Mouse (Mus musculus) MEL (cell line): Measurements from ENCODE around the gene Galp. TPM values are rescaled to one million over a fixed set of nuclear protein-coding genes. Genes with fewer than 3 reads are reported as not detected.

ENCODE experiments used
- DNase-seq: peaks from one replicate; pipeline ENCODE4 v3.0.0; 2011; ENCODE audit warnings: low read depth, low spot score
- H3K27ac ChIP-seq: 2 replicates; pipeline ENCODE4 v1.5.1; 2012; ENCODE audit warnings: low read depth, mild to moderate bottlenecking, control low read depth, low read length, moderate library complexity; ENCODE audit not compliant: control insufficient read depth
- H3K27me3 ChIP-seq, 2 experiments: fragments of 150-350 bp in 1 of 2; sonication (generic) in 1 of 2; 2 replicates each; pipeline ENCODE4 v1.6.1; 2012; ENCODE audit warnings: low read length in 2 of 2, mild to moderate bottlenecking in 2 of 2, improper control_type of control experiment in 1 of 2, moderate library complexity in 1 of 2; ENCODE audit not compliant: insufficient read depth in 2 of 2, control insufficient read depth in 1 of 2
- H3K36me3 ChIP-seq, 2 experiments: 2 replicates each; pipeline ENCODE4 v1.6.1; 2012 to 2014; ENCODE audit warnings: low read length in 2 of 2, improper control_type of control experiment in 1 of 2, inconsistent platforms in 1 of 2, mild to moderate bottlenecking in 1 of 2; ENCODE audit not compliant: insufficient read depth in 2 of 2, control insufficient read depth in 1 of 2
- H3K4me1 ChIP-seq, 2 experiments: fragments of 150-350 bp in 1 of 2; sonication (generic) in 1 of 2; 2 replicates each; pipeline ENCODE4 v1.6.1; 2012; ENCODE audit warnings: low read length in 2 of 2, improper control_type of control experiment in 1 of 2, mild to moderate bottlenecking in 1 of 2; ENCODE audit not compliant: insufficient read depth in 2 of 2, control insufficient read depth in 1 of 2
- H3K4me3 ChIP-seq, 2 experiments: fragments of 150-350 bp in 1 of 2; sonication (generic) in 1 of 2; 2 replicates each; pipeline ENCODE4 v1.5.1; 2012; ENCODE audit warnings: low read depth in 2 of 2, low read length in 2 of 2, mild to moderate bottlenecking in 2 of 2, moderate library complexity in 2 of 2, control low read depth in 1 of 2, improper control_type of control experiment in 1 of 2; ENCODE audit not compliant: control insufficient read depth in 1 of 2, insufficient read depth in 1 of 2
- H3K79me2 ChIP-seq: 2 replicates; pipeline ENCODE4 v1.6.1; 2012; ENCODE audit warnings: mild to moderate bottlenecking, low read length, moderate library complexity; ENCODE audit not compliant: control insufficient read depth, poor library complexity, insufficient read depth
- H3K9ac ChIP-seq: 2 replicates; pipeline ENCODE4 v1.6.1; 2012; ENCODE audit warnings: low read depth, mild to moderate bottlenecking, control low read depth, low read length, moderate library complexity; ENCODE audit not compliant: control insufficient read depth, poor library complexity, severe bottlenecking
- H3K9me3 ChIP-seq: fragments of 150-350 bp; sonication (generic); replicated peaks from 2 replicates; pipeline ENCODE4 v1.6.1; 2012; ENCODE audit warnings: mild to moderate bottlenecking, low read length, improper control_type of control experiment, moderate library complexity; ENCODE audit not compliant: insufficient read depth
- BHLHE40 ChIP-seq: IDR thresholded peaks from 2 replicates; pipeline ENCODE4 v1.6.1; 2012; ENCODE audit warnings: low read depth, mild to moderate bottlenecking, inconsistent platforms, low read length, improper control_type of control experiment, borderline replicate concordance
- CHD2 ChIP-seq: IDR thresholded peaks from 2 replicates; pipeline ENCODE4 v1.6.1; 2011; ENCODE audit warnings: low read length, improper control_type of control experiment
- ELF1 ChIP-seq: IDR thresholded peaks from 2 replicates; pipeline ENCODE4 v1.6.1; 2014; ENCODE audit warnings: low read depth, mild to moderate bottlenecking, inconsistent platforms, low read length, improper control_type of control experiment, moderate library complexity
- ETS1 ChIP-seq: IDR thresholded peaks from 2 replicates; pipeline ENCODE4 v1.6.1; 2012; ENCODE audit warnings: low read depth, mild to moderate bottlenecking, inconsistent platforms, low read length, improper control_type of control experiment, moderate library complexity
- GABPA ChIP-seq: IDR thresholded peaks from 2 replicates; pipeline ENCODE4 v1.6.1; 2012; ENCODE audit warnings: low read depth, mild to moderate bottlenecking, inconsistent platforms, low read length, improper control_type of control experiment, moderate library complexity
- HCFC1 ChIP-seq: IDR thresholded peaks from 2 replicates; pipeline ENCODE4 v1.6.1; 2012; ENCODE audit warnings: low read depth, mild to moderate bottlenecking, inconsistent platforms, low read length, improper control_type of control experiment, moderate library complexity
- KAT2A ChIP-seq: conservative IDR thresholded peaks from 2 replicates; pipeline ENCODE4 v1.6.1; 2012; ENCODE audit warnings: low read depth, low read length, improper control_type of control experiment, inconsistent platforms
- MAZ ChIP-seq: IDR thresholded peaks from 2 replicates; pipeline ENCODE4 v1.6.1; 2012; ENCODE audit warnings: low read depth, mild to moderate bottlenecking, inconsistent platforms, low read length, improper control_type of control experiment
- MEF2A ChIP-seq: IDR thresholded peaks from 2 replicates; pipeline ENCODE4 v1.6.1; 2014; ENCODE audit warnings: low read depth, mild to moderate bottlenecking, inconsistent platforms, low read length, improper control_type of control experiment; ENCODE audit not compliant: poor library complexity, insufficient replicate concordance, severe bottlenecking; ENCODE audit errors: extremely low read depth
- NELFE ChIP-seq: IDR thresholded peaks from 2 replicates; pipeline ENCODE4 v1.6.1; 2011; ENCODE audit warnings: low read depth, low read length, improper control_type of control experiment
- NRF1 ChIP-seq: IDR thresholded peaks from 2 replicates; pipeline ENCODE4 v1.6.1; 2014; ENCODE audit warnings: low read depth, mild to moderate bottlenecking, inconsistent platforms, low read length, improper control_type of control experiment, moderate library complexity; ENCODE audit not compliant: poor library complexity, insufficient read depth, severe bottlenecking
- POLR2A ChIP-seq, 2 experiments: IDR thresholded peaks; 2 replicates each; pipeline ENCODE4 v1.6.1; 2011 to 2012; ENCODE audit warnings: low read length in 2 of 2, mild to moderate bottlenecking in 2 of 2, control low read depth in 1 of 2, improper control_type of control experiment in 1 of 2, low read depth in 1 of 2, moderate library complexity in 1 of 2; ENCODE audit not compliant: control insufficient read depth in 1 of 2, insufficient read depth in 1 of 2, poor library complexity in 1 of 2
- POLR2AphosphoS2 ChIP-seq: IDR thresholded peaks from 2 replicates; pipeline ENCODE4 v1.6.1; 2011; ENCODE audit warnings: low read length, improper control_type of control experiment
- RCOR1 ChIP-seq: IDR thresholded peaks from 2 replicates; pipeline ENCODE4 v1.6.1; 2012; ENCODE audit warnings: low read depth, mild to moderate bottlenecking, inconsistent platforms, low read length, improper control_type of control experiment
- SIN3A ChIP-seq: IDR thresholded peaks from 2 replicates; pipeline ENCODE4 v1.6.1; 2012; ENCODE audit warnings: low read length, improper control_type of control experiment, inconsistent platforms
- TBP ChIP-seq: IDR thresholded peaks from 2 replicates; pipeline ENCODE4 v1.8.0; 2011; ENCODE audit warnings: low read depth, low read length, improper control_type of control experiment
- USF1 ChIP-seq: IDR thresholded peaks from 2 replicates; pipeline ENCODE4 v1.6.1; 2014; ENCODE audit warnings: low read depth, mild to moderate bottlenecking, inconsistent platforms, low read length, improper control_type of control experiment, moderate library complexity
- polyA plus RNA-seq, 2 experiments: library from polyadenylated mRNA; stranded (reverse) in 1 of 2; unstranded in 1 of 2; fragments of >175 nt in 1 of 2; fragments of >200 nt in 1 of 2; gene quantifications; 2 replicates each; pipeline versions ENCODE4 v1.2.1 to v1.2.4; 2012; ENCODE audit warnings: low replicate concordance in 2 of 2, low read depth in 1 of 2; ENCODE audit not compliant: insufficient read length in 2 of 2, insufficient read depth in 1 of 2, missing spikeins in 1 of 2
- total RNA-seq: library from RNA; depleted of rRNA; stranded (reverse); fragments of 300-350 nt; gene quantifications from 2 replicates; pipeline ENCODE4 v1.2.3, GENCODE M21; 2012

The Galp gene
- total and polyA plus RNA-seq, 3 experiments = not detected

DNA sequence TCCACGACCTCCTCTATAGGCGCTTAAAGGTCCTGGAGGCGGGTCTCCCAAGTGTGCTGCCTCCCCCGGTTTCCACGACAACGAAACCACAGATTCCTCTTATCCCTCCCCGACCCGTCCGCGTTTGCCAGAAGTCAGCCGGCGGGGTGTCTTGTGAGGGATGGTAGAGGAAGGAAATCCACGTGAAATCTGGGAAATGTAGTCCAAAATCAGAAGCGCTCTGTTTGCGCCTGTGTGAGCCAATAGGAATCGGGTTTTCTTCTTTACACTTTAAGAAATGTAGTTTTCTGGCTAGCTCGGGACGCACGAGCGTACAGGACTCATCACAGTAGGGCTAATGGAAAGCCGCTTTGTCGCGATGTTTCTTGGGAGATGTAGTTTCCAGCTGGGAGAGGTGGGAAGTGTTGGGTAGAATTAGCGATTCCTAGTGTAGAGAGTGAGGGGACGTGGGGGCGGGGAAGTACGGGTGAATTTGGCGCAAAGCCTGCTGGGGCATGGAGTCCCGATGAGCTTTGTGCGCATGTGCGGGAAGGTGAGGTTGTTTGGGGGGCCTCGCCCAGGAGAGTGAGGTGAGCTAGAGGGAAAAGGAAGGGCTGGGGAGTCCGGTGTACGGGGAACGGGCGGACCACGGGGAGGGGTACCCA, 24.8 kb upstream of the Galp start, which contains the start of gene Zfp444:
Gene Zfp444 (plus strand): TSS at position 221 of the 644 bp plus-strand sequence.
- Histone ChIP-seq H3K4me3 (peak within 1 kb of the TSS; percentile 74 to 83), H3K9ac (peak within 1 kb of the TSS; percentile 77), H3K4me1 (peaks cover 2 to 16% of the 10 kb centered on the region in 2 experiments; a peak in 3 of 4 replicates), H3K27ac (peak within 1 kb of the TSS; percentile 86), H3K79me2 (peaks cover 8% of the 10 kb centered on the region), H3K36me3 (peaks cover 0 to 19% of the 10 kb centered on the region in 2 experiments; a peak in 2 of 4 replicates), H3K9me3 (no peaks in the 10 kb centered on the region), H3K27me3 (no peaks in the 10 kb centered on the region)
- TF ChIP-seq NRF1 (peak; percentile 87), SIN3A (peak; percentile 86; the same call in 1 of the 2 replicates), ETS1 (0 out of 2 replicates have a peak, but pooled peaks have one; percentile 29), MAZ (peak; percentile 47), ELF1 (peak; percentile 72), HCFC1 (peak; percentile 95), TBP (0 out of 2 replicates have a peak, but pooled peaks have one; percentile 25), RCOR1 (peak; percentile 56; the same call in 1 of the 2 replicates), CHD2 (peak; percentile 69), MEF2A (no peak), POLR2A (IDR thresholded peaks at IDR 0.05; ENCODE audit: control insufficient read depth in 1 of 2, insufficient read depth in 1 of 2, low read depth in 1 of 2, low read length in 2 of 2, poor library complexity in 1 of 2) (peak; percentile 10 to 52; a peak in 1 of 4 replicates), POLR2AphosphoS2 (no peak), NELFE (no peak; the same call in 1 of the 2 replicates), KAT2A (peak; percentile 87)
- peak; percentile 98 for DNase-seq

DNA sequence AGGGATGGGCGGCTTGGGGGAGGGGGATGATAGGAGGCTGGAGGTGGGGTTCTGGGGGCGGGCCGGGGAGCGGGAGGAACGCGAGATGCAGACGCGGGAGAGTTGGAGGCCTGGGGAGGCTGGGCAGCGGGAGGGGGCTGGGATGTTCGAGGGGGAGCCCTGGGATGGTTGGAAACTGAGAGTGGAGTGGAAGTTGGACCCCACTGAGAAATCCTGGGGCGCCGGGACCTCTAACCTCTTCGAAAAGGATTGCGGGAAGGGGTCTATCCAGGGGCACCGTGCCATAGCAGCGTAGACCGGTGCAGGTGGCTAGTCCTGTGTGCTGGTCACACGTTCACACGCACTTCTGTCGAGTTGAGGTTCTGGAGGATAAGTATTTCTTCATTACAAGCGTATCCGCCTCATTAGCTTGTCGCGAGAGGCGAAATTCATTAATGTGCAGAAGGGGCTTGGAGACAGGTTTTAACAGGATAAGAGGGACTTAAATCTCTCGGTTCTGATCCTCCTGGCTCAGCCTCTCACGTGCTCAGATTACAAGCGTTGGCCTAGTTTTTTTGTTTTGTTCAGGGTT, 24.1 kb upstream of the Galp start:
- TF ChIP-seq SIN3A = 0 out of 2 replicates have a peak, but pooled peaks have one; percentile 19
- peak; percentile 43; the same call in 1 of the 2 replicates for TF ChIP-seq BHLHE40
- no peak for TF ChIP-seq GABPA
- 0 out of 2 replicates have a peak, but pooled peaks have one; percentile 15 for TF ChIP-seq USF1
- TF ChIP-seq, all 39 proteins: peak for 3
- Histone ChIP-seq H3K4me1 (peaks cover 2 to 16% of the 10 kb centered on the region in 2 experiments; a peak in 3 of 4 replicates), H3K9ac (peak overlapping the region; percentile 77), H3K36me3 (peaks cover 0 to 19% of the 10 kb centered on the region in 2 experiments; a peak in 2 of 4 replicates), H3K27ac (peak overlapping the region; percentile 57), H3K79me2 (peaks cover 8% of the 10 kb centered on the region), H3K27me3 (no peaks in the 10 kb centered on the region), H3K4me3 (peak overlapping the region; percentile 74 to 83), H3K9me3 (no peaks in the 10 kb centered on the region)
- DNase-seq = peak; percentile 51
